Comparison of ENCODE assay signal across 26 mouse cellular contexts in genomic region chr14:62602869-62603268, GRCm38 (mm10). TPM values are rescaled to one million over a fixed set of nuclear protein-coding genes. Genes with fewer than 3 reads are reported as not detected.
DNase-seq lines count a peak whose midpoint lies in the region; ATAC-seq and TF ChIP-seq lines count a peak whose summit lies in the region.
"Had no signal": no experiment of that assay in that cellular context is flagged by ENCODE, and none has a peak within 500 bp of the region (broad histone marks: within the 10 kb centered on the region; RNA-seq: fewer than 3 reads in every experiment).

No protein-coding gene starts in this region.

- H3K27ac ChIP-seq in forebrain, embryonic 15.5 days (replicated peaks), result peak overlapping the region; percentile 48; the same call in 1 of the 2 replicates
- H3K27ac ChIP-seq in forebrain, embryonic 10.5 days, result no peak overlapping the region
- H3K27ac ChIP-seq in intestine, embryonic 14.5 days (ENCODE audit: low read depth), result peak overlapping the region; percentile 3; the same call in 1 of the 2 replicates
- H3K27ac ChIP-seq in intestine, postnatal 0 days (ENCODE audit: low read depth, low read length), result no peak overlapping the region
- peak overlapping the region; percentile 62 for H3K27ac ChIP-seq in neural tube, embryonic 13.5 days (replicated peaks)
- H3K27ac ChIP-seq: embryonic facial prominence, embryonic 12.5 days; heart, embryonic 15.5 days; hindbrain, embryonic 14.5 days; kidney, postnatal 0 days; liver, embryonic 14.5 days had no signal

- no peaks in the 10 kb centered on the region for H3K9me3 ChIP-seq in forebrain, embryonic 15.5 days
- H3K9me3 ChIP-seq in forebrain, embryonic 10.5 days, result no peaks in the 10 kb centered on the region
- no peaks in the 10 kb centered on the region for H3K9me3 ChIP-seq in intestine, embryonic 14.5 days (ENCODE audit: control insufficient read depth, low read length)
- H3K9me3 ChIP-seq in intestine, postnatal 0 days (ENCODE audit: control insufficient read depth), result no peaks in the 10 kb centered on the region
- H3K9me3 ChIP-seq in neural tube, embryonic 13.5 days, result no peaks in the 10 kb centered on the region
- H3K9me3 ChIP-seq: embryonic facial prominence, embryonic 12.5 days; G1E; heart, embryonic 15.5 days; megakaryocyte, embryonic 14.5 days had no signal

- peaks cover 6% of the 10 kb centered on the region; the same call in 1 of the 2 replicates for H3K36me3 ChIP-seq in forebrain, embryonic 15.5 days
- H3K36me3 ChIP-seq in forebrain, embryonic 10.5 days (replicated peaks), result 0 out of 2 replicates have a peak, but pooled peaks cover 3% of the 10 kb centered on the region
- no peaks in the 10 kb centered on the region for H3K36me3 ChIP-seq in intestine, embryonic 14.5 days (ENCODE audit: control insufficient read depth, insufficient read depth, low read length)
- no peaks in the 10 kb centered on the region for H3K36me3 ChIP-seq in intestine, postnatal 0 days (ENCODE audit: control insufficient read depth, insufficient read depth)
- peaks cover 8% of the 10 kb centered on the region for H3K36me3 ChIP-seq in neural tube, embryonic 13.5 days
- H3K36me3 ChIP-seq: embryonic facial prominence, embryonic 12.5 days; G1E; heart, embryonic 15.5 days had no signal

- 79% methylated on average over 1 of the region's 1 CpGs for WGBS in forebrain, embryonic 15.5 days
- 92% methylated on average over 1 of the region's 1 CpGs for WGBS in forebrain, embryonic 10.5 days
- WGBS in intestine, embryonic 14.5 days, result 97% methylated on average over 1 of the region's 1 CpGs
- WGBS in intestine, postnatal 0 days, result 96% methylated on average over 1 of the region's 1 CpGs
- whole genome bisulfite sequencing in neural tube, embryonic 13.5 days, result 79% methylated on average over 1 of the region's 1 CpGs

- H3K9ac ChIP-seq in forebrain, embryonic 15.5 days (replicated peaks), result no peak overlapping the region
- no peak overlapping the region for H3K9ac ChIP-seq in intestine, embryonic 14.5 days (ENCODE audit: low read length)
- H3K9ac ChIP-seq in intestine, postnatal 0 days (ENCODE audit: low read depth, low read length), result no peak overlapping the region
- no peak overlapping the region for H3K9ac ChIP-seq in neural tube, embryonic 13.5 days
- H3K9ac ChIP-seq: embryonic facial prominence, embryonic 12.5 days; heart, embryonic 15.5 days; hindbrain, embryonic 14.5 days; liver, embryonic 14.5 days; lung, embryonic 14.5 days had no signal

- no peaks in the 10 kb centered on the region for H3K27me3 ChIP-seq in forebrain, embryonic 15.5 days
- no peaks in the 10 kb centered on the region for H3K27me3 ChIP-seq in forebrain, embryonic 10.5 days (ENCODE audit: poor library complexity, severe bottlenecking)
- H3K27me3 ChIP-seq in intestine, embryonic 14.5 days (replicated peaks; ENCODE audit: control insufficient read depth, insufficient read depth, low read length), result no peaks in the 10 kb centered on the region
- no peaks in the 10 kb centered on the region for H3K27me3 ChIP-seq in intestine, postnatal 0 days (replicated peaks; ENCODE audit: control insufficient read depth, insufficient read depth, low read length)
- H3K27me3 ChIP-seq in neural tube, embryonic 13.5 days, result no peaks in the 10 kb centered on the region
- H3K27me3 ChIP-seq: CH12.LX; embryonic facial prominence, embryonic 12.5 days; heart, embryonic 15.5 days; Patski had no signal

- no peak overlapping the region for H3K4me2 ChIP-seq in forebrain, embryonic 15.5 days (replicated peaks)
- no peak overlapping the region for H3K4me2 ChIP-seq in intestine, embryonic 14.5 days (ENCODE audit: low read length)
- H3K4me2 ChIP-seq in intestine, postnatal 0 days (replicated peaks; ENCODE audit: low read depth), result no peak overlapping the region
- no peak overlapping the region for H3K4me2 ChIP-seq in neural tube, embryonic 13.5 days
- H3K4me2 ChIP-seq: embryonic facial prominence, embryonic 12.5 days; heart, embryonic 15.5 days; hindbrain, embryonic 14.5 days; lung, embryonic 14.5 days had no signal

- no peak for TF ChIP-seq CTCF in intestine, postnatal 0 days (IDR thresholded peaks at IDR 0.05; ENCODE audit: low read depth)

- no peak for DNase-seq in forebrain, embryonic 10.5 days (ENCODE audit: extremely low spot score, low spot score)
- no peak for DNase-seq in intestine, embryonic 14.5 days (ENCODE audit: low spot score)
- DNase-seq in neural tube, embryonic 10.5 days (ENCODE audit: extremely low spot score, low spot score), result no peak
- DNase-seq in thymus, postnatal 10 days (ENCODE audit: low spot score in 2 of 2), result no peak
- no peak for DNase-seq in retina, embryonic 14.5 days (ENCODE audit: low spot score)
- DNase-seq: adrenal gland, postnatal 36 days; gastrocnemius, postnatal 36 days; heart, postnatal 36 days; lung, embryonic 14.5 days; lung, postnatal 36 days; thymus, adult 18-20 months; thymus, postnatal 4 days had no signal

- ATAC-seq in forebrain, embryonic 15.5 days (replicated peaks), result no peak
- ATAC-seq in intestine, embryonic 14.5 days (replicated peaks; ENCODE audit: low FRiP score, low TSS enrichment, low read depth), result no peak
- ATAC-seq in intestine, postnatal 0 days, result no peak
- ATAC-seq in neural tube, embryonic 13.5 days (ENCODE audit: low read depth), result no peak
- ATAC-seq: forebrain, embryonic 14.5 days; Patski had no signal

- peaks cover 25% of the 10 kb centered on the region for H3K4me1 ChIP-seq in forebrain, embryonic 15.5 days
- H3K4me1 ChIP-seq in forebrain, embryonic 10.5 days, result peaks cover 16% of the 10 kb centered on the region
- H3K4me1 ChIP-seq in intestine, embryonic 14.5 days (replicated peaks; ENCODE audit: control insufficient read depth, insufficient read depth, low read length), result peaks cover 3% of the 10 kb centered on the region; the same call in 1 of the 2 replicates
- no peaks in the 10 kb centered on the region for H3K4me1 ChIP-seq in intestine, postnatal 0 days (replicated peaks; ENCODE audit: control insufficient read depth, insufficient read depth, low read length)
- H3K4me1 ChIP-seq in neural tube, embryonic 13.5 days (replicated peaks), result peaks cover 33% of the 10 kb centered on the region
- H3K4me1 ChIP-seq: embryonic facial prominence, embryonic 12.5 days; megakaryocyte, embryonic 14.5 days had no signal

- H3K4me3 ChIP-seq in forebrain, embryonic 15.5 days, result no peak overlapping the region
- H3K4me3 ChIP-seq in forebrain, embryonic 10.5 days, result no peak overlapping the region
- no peak overlapping the region for H3K4me3 ChIP-seq in intestine, embryonic 14.5 days (ENCODE audit: low read depth, low read length)
- no peak overlapping the region for H3K4me3 ChIP-seq in intestine, postnatal 0 days (ENCODE audit: low read depth, low read length)
- H3K4me3 ChIP-seq in neural tube, embryonic 13.5 days, result no peak overlapping the region
- H3K4me3 ChIP-seq: embryonic facial prominence, embryonic 12.5 days; heart, embryonic 15.5 days; megakaryocyte, embryonic 14.5 days had no signal

RNA-seq across cellular contexts. Expression of gene Gm4131, which starts 36.1 kb away (rescaled TPM):
- 0.32 TPM in 1 of 2 replicates, not detected in the other for polyA plus RNA-seq in forebrain, embryonic 15.5 days (2015; fragmentation: Nextera tagmentation; extraction: Ambion mirVana)
- polyA plus RNA-seq in forebrain, embryonic 10.5 days (2016; fragmentation: Nextera tagmentation; extraction: Ambion mirVana), result not detected in 2 replicates
- polyA plus RNA-seq in intestine, embryonic 14.5 days (2014; fragmentation: Nextera tagmentation; extraction: Ambion mirVana), result not detected in 2 replicates
- 0.65 and 0.77 TPM in 2 replicates for polyA plus RNA-seq in intestine, postnatal 0 days (2015; fragmentation: Nextera tagmentation; extraction: Ambion mirVana)
- not detected in 2 replicates for polyA plus RNA-seq in neural tube, embryonic 13.5 days (2015; fragmentation: Nextera tagmentation; extraction: Ambion mirVana)
- polyA plus RNA-seq: embryonic facial prominence, embryonic 12.5 days; forebrain, embryonic 14.5 days; G1E; heart, embryonic 15.5 days; limb, embryonic 14.5 days; liver, embryonic 14.5 days; lung, embryonic 14.5 days; Patski had no signal

RNA-seq across cellular contexts. Expression of gene Fam124a, which starts 47.3 kb away (rescaled TPM):
- polyA plus RNA-seq in forebrain, embryonic 15.5 days (2015; fragmentation: Nextera tagmentation; extraction: Ambion mirVana), result 35.9 and 37.0 TPM in 2 replicates
- 4.3 and 4.5 TPM in 2 replicates for polyA plus RNA-seq in forebrain, embryonic 10.5 days (2016; fragmentation: Nextera tagmentation; extraction: Ambion mirVana)
- 3.3 and 4.0 TPM in 2 replicates for polyA plus RNA-seq in intestine, embryonic 14.5 days (2014; fragmentation: Nextera tagmentation; extraction: Ambion mirVana)
- polyA plus RNA-seq in intestine, postnatal 0 days (2015; fragmentation: Nextera tagmentation; extraction: Ambion mirVana), result 4.1 and 5.1 TPM in 2 replicates
- 31.3 and 35.1 TPM in 2 replicates for polyA plus RNA-seq in neural tube, embryonic 13.5 days (2015; fragmentation: Nextera tagmentation; extraction: Ambion mirVana)
- polyA plus RNA-seq: G1E had no signal

Comparison
In these comparisons a context has a peak if more than half of its experiments do, and no peak if none do; other contexts are left out.
1. H3K27ac ChIP-seq: peak in forebrain, embryonic 15.5 days (single experiment), intestine, embryonic 14.5 days (single experiment) and neural tube, embryonic 13.5 days (single experiment); none in forebrain, embryonic 10.5 days (single experiment) and intestine, postnatal 0 days (single experiment).